Mouse (Mus musculus) liver, embryonic 14.5 days (tissue): Measurements from ENCODE around the gene Lamb3. TPM values are rescaled to one million over a fixed set of nuclear protein-coding genes. Genes with fewer than 3 reads are reported as not detected.

Experiments used
- ATAC-seq: fragments of 200-750 bp; cut with Nextera tagmentation; 2 replicates; pipeline ENCODE4 v1.8.0; 2017; ENCODE audit warnings: moderate number of reproducible peaks, mild to moderate bottlenecking, moderate library complexity; ENCODE audit not compliant: insufficient read depth
- DNase-seq, 3 experiments: peaks; one replicate each; pipeline ENCODE4 v3.0.0-alpha.2; 2012 to 2013; ENCODE audit warnings: low read depth in 3 of 3, low spot score in 3 of 3
- H3K27ac ChIP-seq: fragments of 300-500 bp; sonication (generic); 2 replicates; pipeline ENCODE4 v1.5.1; 2014; ENCODE audit warnings: moderate library complexity, mild to moderate bottlenecking, control low read depth, inconsistent platforms
- H3K27me3 ChIP-seq: fragments of 300-500 bp; sonication (generic); 2 replicates; pipeline ENCODE4 v1.6.1; 2014; ENCODE audit warnings: mild to moderate bottlenecking, low read length, moderate library complexity; ENCODE audit not compliant: control insufficient read depth, insufficient read depth
- H3K36me3 ChIP-seq: fragments of 300-500 bp; sonication (generic); replicated peaks from 2 replicates; pipeline ENCODE4 v1.6.1; 2014; ENCODE audit warnings: low read depth; ENCODE audit not compliant: control insufficient read depth, insufficient read depth
- H3K4me1 ChIP-seq, 2 experiments: fragments of 200-500 bp in 1 of 2; fragments of 300-500 bp in 1 of 2; sonication (generic) in 1 of 2; replicated peaks; 2 replicates each; pipeline ENCODE4 v1.6.1; 2012 to 2014; ENCODE audit warnings: antibody characterized with exemption in 1 of 2, inconsistent platforms in 1 of 2, low read length in 1 of 2; ENCODE audit not compliant: control insufficient read depth in 2 of 2, insufficient read depth in 2 of 2
- H3K4me2 ChIP-seq: fragments of 300-500 bp; sonication (generic); 2 replicates; pipeline ENCODE4 v1.6.1; 2014; ENCODE audit warnings: low read depth, mild to moderate bottlenecking, control low read depth, moderate library complexity
- H3K4me3 ChIP-seq, 2 experiments: fragments of 200-500 bp in 1 of 2; fragments of 300-500 bp in 1 of 2; sonication (generic) in 1 of 2; 2 replicates each; pipeline ENCODE4 v1.5.1; 2012 to 2014; ENCODE audit warnings: low read depth in 2 of 2, low read length in 2 of 2, mild to moderate bottlenecking in 2 of 2, control low read depth in 1 of 2, inconsistent platforms in 1 of 2, moderate library complexity in 1 of 2; ENCODE audit not compliant: insufficient read depth in 1 of 2
- H3K9ac ChIP-seq: fragments of 300-500 bp; sonication (generic); replicated peaks from 2 replicates; pipeline ENCODE4 v1.6.1; 2014; ENCODE audit warnings: mild to moderate bottlenecking, control low read depth, moderate library complexity
- H3K9me3 ChIP-seq: fragments of 300-500 bp; sonication (generic); 2 replicates; pipeline ENCODE4 v1.6.1; 2016; ENCODE audit warnings: low read length, mixed read lengths; ENCODE audit not compliant: control insufficient read depth
- CTCF ChIP-seq: IDR thresholded peaks from 2 replicates; pipeline ENCODE4 v1.5.1; 2016; ENCODE audit warnings: antibody characterized with exemption, low read depth, control low read depth
- EP300 ChIP-seq: IDR thresholded peaks from 2 replicates; pipeline ENCODE4 v1.6.1; 2016; ENCODE audit warnings: antibody characterized with exemption, low read depth
- WGBS: fragments of 180-500 bp; shearing (Covaris S2); extraction: QIAGEN DNeasy Blood & Tissue Kit; methylation state at CpG from one replicate; pipeline ENCODE4 v1.1.7; 2014; ENCODE audit not compliant: insufficient replicate concordance; 5-methylcytosine and 5-hydroxymethylcytosine counted together
- polyA plus RNA-seq, 2 experiments: library from polyadenylated mRNA; depleted of rRNA in 1 of 2; stranded (reverse) in 1 of 2; unstranded in 1 of 2; fragments of >200 nt; fragmentation: Nextera tagmentation in 1 of 2; extraction: Ambion mirVana in 1 of 2; gene quantifications; 2 replicates each; pipeline versions ENCODE4 v1.2.1 to v1.2.3; 2012 to 2014

Gene Lamb3
- polyA plus RNA-seq, 2 experiments, result 0.17 to 0.28 TPM

- H3K4me1 ChIP-seq, result no peaks in the 10 kb centered on the region
- ATAC-seq, result no peak
- no peak overlapping the region for H3K27ac ChIP-seq
- TF ChIP-seq CTCF, result no peak
- TF ChIP-seq EP300, result no peak
- WGBS, result 53% methylated on average over 6 of the region's 6 CpGs
- H3K27me3 ChIP-seq, result no peaks in the 10 kb centered on the region
- no peak overlapping the region for H3K4me2 ChIP-seq
- no peak overlapping the region for H3K9ac ChIP-seq
- no peaks in the 10 kb centered on the region for H3K9me3 ChIP-seq
- H3K36me3 ChIP-seq, result no peaks in the 10 kb centered on the region
- no peak for DNase-seq
- no peak overlapping the region for H3K4me3 ChIP-seq
These were observed 153.7 kb downstream of the Lamb3 start for GRCm38 (mm10) chr1:193361181-193361580.

DNA sequence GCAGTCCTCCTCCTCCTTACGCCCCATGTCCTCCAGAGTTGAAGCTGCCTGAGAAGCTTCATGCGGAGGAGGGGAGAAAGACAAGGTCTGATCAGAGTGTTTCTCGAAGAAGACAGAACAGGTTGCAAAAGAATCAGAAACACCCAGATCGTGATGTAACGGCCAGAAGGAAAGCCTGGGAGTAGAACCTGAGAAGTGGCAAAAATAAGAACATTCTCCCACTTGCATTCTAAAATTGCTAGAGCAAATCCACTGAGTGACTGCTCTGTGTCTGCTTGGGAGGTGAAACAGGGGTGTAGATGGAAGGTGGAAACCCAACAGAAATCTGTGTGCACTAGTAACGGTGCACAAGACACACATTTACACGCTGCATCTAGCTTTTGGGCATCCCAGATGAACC is 154.6 kb downstream of the Lamb3 start:
- no peak overlapping the region for H3K4me3 ChIP-seq
- no peak overlapping the region for H3K9ac ChIP-seq
- WGBS, result 71% methylated on average over 7 of the region's 7 CpGs
- TF ChIP-seq EP300 (no peak), CTCF (no peak)
- H3K27ac ChIP-seq, result no peak overlapping the region
- DNase-seq, result no peak
- H3K4me1 ChIP-seq, result no peaks in the 10 kb centered on the region
- no peaks in the 10 kb centered on the region for H3K36me3 ChIP-seq
- no peak overlapping the region for H3K4me2 ChIP-seq
- H3K9me3 ChIP-seq, result no peaks in the 10 kb centered on the region
- H3K27me3 ChIP-seq, result no peaks in the 10 kb centered on the region
- no peak for ATAC-seq

DNA sequence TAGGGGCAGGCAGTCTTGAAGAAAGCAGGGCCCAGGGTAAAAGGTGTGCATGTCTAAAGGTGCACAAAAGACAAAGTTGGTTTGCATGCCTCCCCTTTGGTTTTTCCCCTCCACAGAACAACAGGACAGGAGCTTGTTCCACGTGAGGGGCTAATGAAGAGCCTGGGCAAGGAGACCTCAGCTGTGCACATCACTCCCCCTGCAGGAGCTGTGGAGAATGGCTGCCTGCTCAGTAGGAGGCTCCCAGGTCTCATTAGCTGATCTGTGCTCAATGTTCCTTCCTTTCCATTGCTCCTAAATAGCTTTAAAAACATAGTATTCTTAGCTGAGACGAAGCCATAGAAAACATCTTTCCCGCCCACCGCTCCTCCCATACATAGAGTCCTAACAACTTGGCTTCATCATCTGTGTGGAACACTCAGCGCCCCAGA is 156.3 kb downstream of the Lamb3 start:
- DNase-seq (no peak), ATAC-seq (no peak)

DNA sequence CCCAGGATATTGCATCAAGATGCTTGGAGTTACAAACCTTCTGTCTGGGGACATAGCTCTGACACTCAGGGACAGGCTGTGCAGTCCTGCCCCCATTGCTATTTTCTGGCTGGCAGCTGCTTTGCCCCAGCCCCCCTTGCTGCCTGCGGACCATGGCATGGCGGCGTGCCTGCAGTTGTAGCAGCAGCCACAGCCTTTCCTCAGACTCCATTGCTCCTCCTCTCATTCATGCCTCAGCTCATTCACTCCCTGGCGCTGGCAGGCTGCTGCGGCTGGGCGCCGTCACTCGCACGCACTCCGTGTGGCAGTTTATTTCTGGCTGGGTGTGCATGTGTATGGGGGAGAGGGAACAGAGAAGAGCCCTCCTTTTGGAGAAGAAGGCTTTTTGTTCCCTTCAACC is 160.6 kb downstream of the Lamb3 start:
- Histone ChIP-seq H3K4me3 (no peak overlapping the region), H3K27me3 (no peaks in the 10 kb centered on the region), H3K9me3 (no peaks in the 10 kb centered on the region), H3K4me2 (no peak overlapping the region), H3K4me1 (no peaks in the 10 kb centered on the region), H3K36me3 (no peaks in the 10 kb centered on the region), H3K27ac (no peak overlapping the region), H3K9ac (no peak overlapping the region)
- DNase-seq (no peak), ATAC-seq (no peak)
- WGBS, result 52% methylated on average over 10 of the region's 10 CpGs
- TF ChIP-seq EP300, result no peak
- TF ChIP-seq CTCF, result no peak

More for the DNA sequence above, 156.3 kb downstream of the Lamb3 start:
- H3K9me3 ChIP-seq, result no peaks in the 10 kb centered on the region
- H3K36me3 ChIP-seq, result no peaks in the 10 kb centered on the region
- no peaks in the 10 kb centered on the region for H3K4me1 ChIP-seq
- no peak overlapping the region for H3K27ac ChIP-seq
- TF ChIP-seq EP300, result no peak
- peak; percentile 75 for TF ChIP-seq CTCF
- WGBS, result 45% methylated on average over 5 of the region's 5 CpGs
- no peak overlapping the region for H3K4me2 ChIP-seq
- no peak overlapping the region for H3K4me3 ChIP-seq
- no peaks in the 10 kb centered on the region for H3K27me3 ChIP-seq
- H3K9ac ChIP-seq, result no peak overlapping the region

DNA sequence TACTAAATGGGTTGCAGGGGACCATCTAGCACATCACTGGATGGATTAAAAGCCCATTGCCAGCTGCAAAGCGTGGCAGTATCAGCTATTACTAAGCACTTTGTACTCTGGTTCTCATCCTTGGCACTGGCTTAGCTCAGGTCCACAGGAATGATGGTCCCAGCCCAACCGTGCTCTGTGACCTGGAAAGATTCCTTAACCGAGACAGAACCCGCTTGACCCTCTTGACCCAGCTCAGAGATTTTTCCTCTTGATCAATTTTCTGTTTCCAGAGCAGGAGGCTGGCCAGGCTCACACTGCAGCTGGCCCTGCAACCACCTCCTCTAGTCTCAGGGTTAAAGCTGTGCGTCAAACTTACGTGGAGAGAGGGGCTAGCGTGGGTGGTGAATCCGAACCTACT is 161.6 kb downstream of the Lamb3 start:
- no peaks in the 10 kb centered on the region for H3K4me1 ChIP-seq
- no peak for ATAC-seq
- H3K9ac ChIP-seq, result no peak overlapping the region
- no peak for DNase-seq
- no peak overlapping the region for H3K27ac ChIP-seq
- H3K36me3 ChIP-seq, result no peaks in the 10 kb centered on the region
- TF ChIP-seq CTCF (no peak), EP300 (no peak)
- H3K4me2 ChIP-seq, result no peak overlapping the region
- 60% methylated on average over 8 of the region's 8 CpGs for WGBS
- H3K4me3 ChIP-seq, result no peak overlapping the region
- H3K9me3 ChIP-seq, result no peaks in the 10 kb centered on the region
- H3K27me3 ChIP-seq, result no peaks in the 10 kb centered on the region

DNA sequence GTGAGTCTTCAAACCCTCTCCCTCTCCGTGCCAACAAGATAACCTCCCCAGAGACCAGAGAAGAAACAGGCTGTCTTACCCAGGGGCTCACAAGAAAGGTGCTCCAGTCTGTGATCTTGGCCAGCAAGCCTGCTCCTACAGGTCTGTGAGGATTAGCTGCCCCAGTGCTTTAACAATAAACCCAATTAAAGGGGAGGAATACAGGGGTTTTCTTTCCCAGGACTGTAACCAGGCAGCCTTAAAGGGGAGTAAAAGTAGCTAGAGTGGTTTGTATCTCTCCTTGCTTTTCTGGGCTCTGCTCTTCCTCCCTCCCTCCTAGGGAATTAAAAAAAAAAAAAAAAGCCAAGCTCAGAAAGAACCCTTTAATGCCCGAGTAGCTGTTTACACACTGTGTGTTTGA is 162.6 kb downstream of the Lamb3 start, which contains the start of gene Camk1g:
Gene Camk1g (minus strand): TSS at position 203 of the 400 bp plus-strand sequence.
- TF ChIP-seq EP300, result no peak
- TF ChIP-seq CTCF, result no peak
- WGBS, result 9% methylated on average over 2 of the region's 2 CpGs
- no peaks in the 10 kb centered on the region for H3K36me3 ChIP-seq
- H3K27ac ChIP-seq, result no peak within 1 kb of the TSS
- ATAC-seq (no peak), DNase-seq (no peak)
- H3K27me3 ChIP-seq, result no peaks in the 10 kb centered on the region
- H3K4me1 ChIP-seq, result no peaks in the 10 kb centered on the region
- H3K9me3 ChIP-seq, result no peaks in the 10 kb centered on the region
- no peak within 1 kb of the TSS for H3K9ac ChIP-seq
- peak within 1 kb of the TSS in 1 of 2 experiments; percentile 24; a peak in 1 of 4 replicates for H3K4me3 ChIP-seq
- no peak within 1 kb of the TSS for H3K4me2 ChIP-seq
